Mouse (Mus musculus) hematopoietic stem cell, adult 5-6 weeks (primary cell): Measurements from ENCODE around the gene Ube2j1. TPM values are rescaled to one million over a fixed set of nuclear protein-coding genes. Genes with fewer than 3 reads are reported as not detected.

Experiments used
- ATAC-seq, 2 experiments: fragments of 125-278 bp in 1 of 2; replicated peaks in 1 of 2; 2 replicates each; pipeline ENCODE4 v1.8.0; 2016 to 2017; ENCODE audit warnings: inconsistent platforms in 2 of 2, mild to moderate bottlenecking in 2 of 2, moderate number of reproducible peaks in 2 of 2, low read depth in 1 of 2, moderate TSS enrichment in 1 of 2; ENCODE audit not compliant: low FRiP score in 2 of 2, poor library complexity in 2 of 2, severe bottlenecking in 2 of 2, insufficient read depth in 1 of 2, low TSS enrichment in 1 of 2
- total RNA-seq: library from RNA; stranded (forward); fragments of 172-1452, 232-1000 nt; gene quantifications from 2 replicates; pipeline ENCODE4 v1.2.3, GENCODE M21; 2017

Ube2j1 gene
- 53.3 and 58.7 TPM in 2 replicates for total RNA-seq

- peak; percentile 81 to 93 for ATAC-seq
These were observed at the start of gene Ube2j1 for GRCm38 (mm10) chr4:33031195-33031960. Gene Ube2j1 (plus strand): TSS chr4:33031416.

DNA sequence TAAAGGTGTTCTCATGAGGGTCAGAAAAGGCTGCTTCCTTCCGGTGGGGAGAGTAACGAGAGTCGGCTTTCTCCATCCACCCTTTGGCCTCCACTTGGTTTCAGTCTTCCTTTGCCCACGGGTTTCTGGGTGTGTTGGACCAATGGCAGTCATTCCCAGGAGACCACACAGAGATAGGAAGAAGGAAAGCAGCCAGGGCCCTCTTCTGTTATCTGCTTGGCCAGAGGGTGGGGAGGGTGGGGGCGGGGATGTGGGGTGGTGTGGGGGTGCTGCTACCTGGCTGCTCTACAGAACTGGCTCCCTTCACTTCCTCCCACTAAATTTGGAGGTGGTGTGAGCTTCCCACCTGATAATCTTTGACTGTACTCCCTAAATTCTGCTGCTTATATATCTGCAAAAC lies 49.6 kb upstream of the Ube2j1 start:
- no peak for ATAC-seq

- 0 out of 4 replicates have a peak, but pooled peaks of 1 of the 2 experiments have one; percentile 9 for ATAC-seq
These were observed 49.0 kb upstream of the Ube2j1 start for GRCm38 (mm10) chr4:32982041-32982715.

DNA sequence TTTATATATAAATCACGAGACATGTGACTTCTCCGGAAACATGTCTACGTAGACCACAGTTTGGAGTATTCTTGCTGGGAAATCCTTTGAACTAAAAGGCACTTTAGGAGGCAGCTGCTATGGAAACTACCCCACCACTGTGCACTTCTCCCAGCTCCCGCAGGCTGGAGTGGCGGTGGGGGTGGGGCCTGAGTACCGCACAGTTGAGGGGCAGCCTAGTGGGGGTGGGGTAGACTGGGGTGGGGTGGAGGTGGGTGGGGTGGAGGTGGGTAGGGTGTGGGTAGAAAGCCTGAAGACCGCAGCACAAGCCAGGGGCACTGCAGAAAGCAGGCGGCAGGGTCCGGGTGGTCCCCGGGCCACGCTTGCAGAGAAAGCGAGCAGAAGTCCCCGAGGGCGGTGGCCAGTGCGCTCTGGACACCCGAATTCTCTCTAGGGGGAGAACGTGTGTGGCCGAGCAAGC lies 48.5 kb upstream of the Ube2j1 start, which contains the start of gene Rragd:
Gene Rragd, plus strand, starts transcription at position 322 of the 460 bp plus-strand sequence.
- peak; percentile 15 to 38; a peak in 1 of 4 replicates for ATAC-seq

DNA sequence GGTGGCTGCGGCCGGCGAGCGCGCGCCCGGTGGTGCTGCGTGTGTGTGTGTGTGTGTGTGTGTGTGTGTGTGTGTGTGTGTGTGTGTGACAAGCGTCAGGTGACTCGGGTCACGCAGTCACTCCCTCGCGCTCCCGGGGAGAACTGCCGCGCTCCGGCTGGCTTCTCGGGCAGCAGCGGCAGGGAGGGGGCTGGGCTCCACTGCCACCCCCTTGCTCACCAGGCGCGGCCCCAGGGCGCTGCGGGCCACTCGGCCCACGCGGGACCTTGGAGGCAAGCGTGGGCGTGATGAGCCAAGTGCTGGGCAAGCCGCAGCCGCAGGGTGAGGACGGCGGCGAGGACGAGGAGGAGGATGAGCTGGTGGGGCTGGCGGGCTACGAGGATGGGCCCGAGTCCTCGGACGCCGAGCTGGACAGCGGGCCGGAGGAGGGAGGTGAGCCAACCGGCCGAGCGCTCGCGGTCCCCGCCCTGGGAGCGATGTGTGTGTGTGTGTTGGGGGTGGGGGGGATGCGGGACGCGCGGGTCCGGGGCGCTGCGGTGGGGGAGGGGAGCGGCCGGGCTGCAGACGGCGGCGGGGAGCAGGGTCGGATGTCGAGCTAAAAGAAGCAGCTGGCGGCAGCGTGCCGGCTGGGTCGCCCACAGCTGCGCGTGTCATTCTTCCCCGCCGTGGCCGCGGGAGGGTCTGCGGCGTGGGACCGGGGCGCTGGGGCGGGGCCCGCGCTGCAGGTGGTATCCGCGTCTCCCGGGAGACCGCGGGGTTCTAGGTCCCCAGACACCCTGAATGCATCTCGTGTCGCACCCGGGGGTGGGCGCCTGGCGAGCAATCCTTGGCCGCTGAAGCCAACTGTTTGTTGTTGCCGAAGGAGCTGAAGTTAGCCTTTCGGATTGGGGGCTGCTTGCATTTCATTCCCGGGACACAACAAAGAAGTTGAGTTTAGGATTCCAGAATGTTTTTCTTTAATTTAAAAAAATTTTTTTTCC lies 47.8 kb upstream of the Ube2j1 start:
- ATAC-seq = 0 out of 4 replicates have a peak, but pooled peaks of 1 of the 2 experiments have one; percentile 23

DNA sequence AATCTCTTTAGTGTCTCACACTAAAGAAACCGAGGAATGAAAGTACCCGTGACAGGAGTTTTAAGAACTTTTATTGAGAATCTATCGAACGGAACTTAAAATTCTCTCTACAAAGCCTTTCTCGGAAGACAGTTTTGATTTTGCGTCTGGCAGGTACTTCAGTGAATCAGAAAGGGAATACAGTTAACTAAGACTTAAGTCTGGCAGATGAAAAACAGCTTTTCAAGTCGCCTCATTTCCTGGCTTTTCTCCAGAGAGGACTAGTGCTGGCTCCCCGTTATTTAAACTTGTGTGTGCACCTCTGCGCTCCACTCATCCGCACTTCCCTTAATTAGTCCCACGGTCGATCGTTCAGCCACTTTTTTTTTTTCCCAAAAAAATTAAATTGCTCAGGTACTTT lies 47.0 kb upstream of the Ube2j1 start:
- ATAC-seq = no peak

- no peak for ATAC-seq
These were observed 46.2 kb upstream of the Ube2j1 start for GRCm38 (mm10) chr4:32984801-32985675.

DNA sequence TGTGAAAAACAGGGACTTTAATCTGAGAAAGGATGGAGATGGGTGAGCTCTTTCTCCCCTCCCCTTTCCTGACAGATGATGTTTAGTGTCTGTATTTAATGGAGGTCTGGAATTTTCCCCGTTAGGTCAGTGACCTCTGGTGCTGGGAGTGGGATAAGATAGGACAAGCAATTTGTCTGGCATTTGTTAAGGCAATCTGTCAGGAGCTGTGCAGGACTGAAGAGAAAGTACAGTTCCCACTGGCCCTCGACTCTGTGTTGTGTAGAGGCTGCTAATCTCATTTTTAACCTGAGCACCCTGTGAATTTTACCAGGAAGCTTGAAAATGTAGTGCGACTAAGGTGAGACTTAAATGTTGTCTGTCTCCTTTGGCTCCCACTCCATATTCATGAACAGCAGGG lies 45.5 kb upstream of the Ube2j1 start:
- no peak for ATAC-seq

DNA sequence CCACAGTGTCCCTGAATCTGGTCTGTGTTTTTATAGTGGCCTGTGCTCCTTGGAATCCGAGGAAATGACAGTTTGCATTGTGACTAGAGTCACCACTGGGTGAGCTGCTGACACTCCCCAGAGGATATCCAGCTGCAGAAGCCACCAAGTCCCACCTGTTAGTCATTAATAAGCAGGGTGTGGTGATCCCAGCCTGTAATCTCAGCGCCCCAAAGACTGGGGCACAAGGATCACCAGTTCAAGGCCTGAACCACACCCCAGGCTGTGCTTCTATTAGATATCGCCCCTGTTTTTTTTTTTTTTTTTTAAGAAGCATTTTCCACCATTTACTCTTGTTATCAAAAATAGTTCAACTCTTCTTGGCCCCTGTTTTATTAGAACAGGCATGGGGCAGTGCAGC lies 44.2 kb upstream of the Ube2j1 start:
- ATAC-seq = no peak; a peak in 1 of 4 replicates

DNA sequence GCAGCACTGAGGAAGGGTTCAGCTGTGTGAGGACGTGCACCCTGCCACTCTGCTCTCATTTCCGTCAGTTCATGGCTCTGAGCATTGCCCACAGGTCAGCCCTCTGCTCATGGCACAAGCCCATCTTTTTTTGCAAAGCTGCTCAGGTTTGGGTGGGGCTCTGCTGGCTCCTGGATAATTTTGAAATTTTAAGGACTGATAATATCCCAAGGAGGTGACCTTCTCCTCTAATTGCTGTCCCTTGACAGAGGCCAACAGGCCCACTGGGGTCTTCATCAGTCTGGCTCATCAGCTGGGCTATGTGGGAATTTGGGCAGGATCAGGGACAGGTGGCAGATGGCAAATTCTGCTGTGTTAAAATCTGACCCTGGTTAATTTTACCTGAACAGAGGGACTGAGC lies 41.9 kb upstream of the Ube2j1 start:
- no peak for ATAC-seq

- no peak for ATAC-seq
These were observed 37.0 kb upstream of the Ube2j1 start for GRCm38 (mm10) chr4:32994168-32994567.

DNA sequence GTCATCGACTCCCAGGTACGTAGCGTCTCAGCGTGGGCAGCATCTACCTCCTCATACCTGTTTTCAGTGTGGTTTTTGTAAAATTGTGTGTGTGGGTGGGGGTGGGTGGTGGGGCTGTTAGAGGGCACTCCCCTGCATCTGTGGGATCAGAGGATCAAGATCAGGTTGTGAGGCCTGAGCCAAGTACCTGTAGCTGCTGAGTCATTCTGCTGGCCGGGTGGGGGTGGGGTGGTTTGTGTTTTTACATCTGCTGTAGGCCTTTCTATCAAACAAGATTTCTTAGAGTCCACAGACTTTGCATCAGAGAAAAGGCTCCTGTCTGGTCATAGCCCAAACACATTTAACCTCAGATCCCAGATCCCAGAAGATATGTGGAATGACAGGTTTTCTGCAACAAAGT lies 35.1 kb upstream of the Ube2j1 start:
- no peak for ATAC-seq

DNA sequence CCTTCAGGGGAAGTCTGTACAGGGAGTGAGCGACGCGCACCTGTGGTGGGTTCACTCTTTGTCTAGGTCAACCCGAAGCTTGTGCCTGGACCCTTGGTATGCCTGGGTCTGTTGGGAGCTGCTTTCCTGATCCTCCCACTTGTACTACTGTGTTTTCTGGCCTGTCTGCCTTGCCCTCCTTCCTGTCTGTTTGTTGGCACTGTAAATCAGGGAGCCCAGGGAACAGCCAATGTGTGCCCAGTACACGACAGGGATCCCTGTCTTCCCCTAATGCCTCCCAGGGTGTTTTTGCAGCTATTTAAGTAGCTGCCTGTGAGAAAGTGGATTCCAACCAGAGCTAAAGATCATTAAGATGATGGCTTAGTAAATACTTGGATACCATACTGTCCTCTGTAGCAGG lies 33.6 kb upstream of the Ube2j1 start:
- no peak for ATAC-seq

GRCm38 (mm10) chr4:32998996-32999395 lies 32.2 kb upstream of the Ube2j1 start:
- no peak for ATAC-seq

GRCm38 (mm10) chr4:33002081-33002480 lies 29.1 kb upstream of the Ube2j1 start:
- ATAC-seq = no peak

- ATAC-seq = peak; percentile 37 to 58; a peak in 1 of 4 replicates
These were observed 25.4 kb upstream of the Ube2j1 start for GRCm38 (mm10) chr4:33005595-33006470.
